Mouse (Mus musculus) heart, postnatal 25 days (tissue): ENCODE measurements around the gene Dph1. TPM values are rescaled to one million over a fixed set of nuclear protein-coding genes. Genes with fewer than 3 reads are reported as not detected.
A peak's percentile ranks its signal among the peaks of the same experiment; 100 is the strongest.

ENCODE experiments used
- DNase-seq: peaks from one replicate; pipeline ENCODE4 v3.0.0; 2022; ENCODE audit warnings: low spot score
- intact Hi-C: fragments of 180-260 bp; cut with DNase I; formaldehyde crosslinking; loops from one replicate; pipeline ENCODE4 v1.15.1; 2025
- total RNA-seq, 2 experiments: library from RNA; stranded (reverse); gene quantifications; 2 replicates each; pipeline ENCODE4 v1.2.3; 2021

Gene Dph1
- total RNA-seq, 2 experiments from 2014 or later = 7.4 to 9.0 TPM

- DNase-seq = no peak
- intact Hi-C loops = no loop called here
Measured at GRCm38 (mm10) chr11:75206347-75206746, 15.3 kb upstream of the Dph1 start.

DNA sequence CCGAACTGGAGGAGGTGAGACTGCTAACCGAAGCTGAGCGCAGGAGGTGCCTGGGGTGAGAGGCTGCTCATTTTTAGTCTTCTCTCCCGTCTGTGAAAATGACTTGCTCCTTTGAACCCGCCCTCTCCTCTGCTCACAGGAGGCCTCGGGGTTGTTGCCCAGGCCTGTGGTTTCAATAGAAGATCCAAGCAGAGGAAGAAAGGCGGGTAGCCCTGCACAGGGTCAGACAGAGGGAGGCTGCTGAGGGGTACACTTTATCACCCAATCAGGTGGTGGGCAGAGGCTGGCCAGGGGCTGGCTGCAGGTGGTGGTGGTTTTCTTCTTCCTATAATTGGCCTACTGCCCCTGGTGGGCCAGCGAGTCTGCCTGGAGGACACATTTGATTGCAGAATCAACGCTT is 13.4 kb upstream of the Dph1 start:
- intact Hi-C loops = no loop called here
- no peak for DNase-seq

DNA sequence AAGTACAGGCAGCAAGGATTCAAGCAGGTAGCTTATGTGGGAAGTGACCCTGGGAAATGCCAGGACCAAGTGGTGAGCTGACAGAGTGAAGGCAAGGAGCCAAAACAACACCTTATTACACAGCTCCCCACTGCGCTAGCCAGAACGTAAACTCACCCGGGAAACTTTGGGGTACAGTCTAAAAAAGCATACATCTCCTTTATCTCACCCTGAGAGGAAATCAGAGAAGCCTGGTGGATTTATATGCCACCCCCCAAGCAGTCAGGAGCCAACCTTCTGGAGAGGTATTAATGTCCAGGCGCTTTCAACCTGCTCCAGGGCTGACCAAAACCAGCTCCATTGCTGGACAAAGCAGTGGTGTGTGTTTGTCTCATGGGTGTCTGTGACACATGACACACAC is 12.9 kb upstream of the Dph1 start:
- DNase-seq = no peak
- intact Hi-C loops = no loop called here

DNA sequence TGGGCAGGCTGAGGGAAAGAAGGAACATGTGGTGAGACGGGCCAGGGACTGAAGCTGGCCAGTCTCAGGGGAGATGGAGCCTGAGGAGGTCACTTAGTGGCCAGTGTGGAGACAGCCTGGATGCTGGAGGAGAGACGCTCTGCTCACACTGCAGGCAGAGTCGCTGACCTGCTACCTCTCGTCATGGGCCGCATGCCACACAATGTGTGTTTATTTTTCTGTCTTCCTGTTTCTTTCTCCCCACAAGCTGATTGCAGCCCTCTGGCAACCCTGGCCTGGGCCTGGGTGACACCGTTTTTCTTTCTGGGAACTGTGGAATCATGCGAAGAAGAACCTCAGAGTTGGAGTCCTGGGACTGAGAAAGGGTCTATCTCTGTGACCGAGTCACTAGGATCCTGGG is 10.7 kb upstream of the Dph1 start:
- intact Hi-C loops = no loop called here
- no peak for DNase-seq

- intact Hi-C loops = no loop called here
Measured at GRCm38 (mm10) chr11:75200935-75201334, 9.9 kb upstream of the Dph1 start.

GRCm38 (mm10) chr11:75199951-75200350 is 8.9 kb upstream of the Dph1 start:
- no peak for DNase-seq
- intact Hi-C loops = no loop called here

More at GRCm38 (mm10) chr11:75200935-75201334, 9.9 kb upstream of the Dph1 start:
- no peak for DNase-seq

- no peak for DNase-seq
- intact Hi-C loops = no loop called here
Measured at GRCm38 (mm10) chr11:75198792-75199191, 7.8 kb upstream of the Dph1 start.

DNA sequence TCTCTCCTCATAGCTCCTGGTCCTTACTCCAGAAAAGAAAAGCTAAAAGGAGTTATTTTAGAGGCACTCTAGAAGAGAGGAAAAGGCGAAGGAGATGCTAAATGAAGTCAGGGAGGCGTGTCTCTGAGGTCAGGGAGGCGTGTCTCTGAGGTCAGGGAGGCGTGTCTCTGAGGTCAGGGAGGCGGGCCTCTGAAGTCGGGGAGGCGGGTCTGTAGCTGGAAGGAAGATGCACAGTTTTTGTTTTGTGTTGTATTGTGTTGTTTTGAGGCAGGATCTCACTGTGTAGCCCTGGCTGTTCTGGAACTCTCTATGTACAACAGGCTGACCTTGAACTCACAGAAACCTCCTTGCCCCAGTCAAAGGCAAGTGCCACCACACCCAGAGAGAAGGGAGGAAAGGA is 6.9 kb upstream of the Dph1 start:
- intact Hi-C loops = no loop called here

GRCm38 (mm10) chr11:75196131-75196530 is 5.1 kb upstream of the Dph1 start:
- intact Hi-C loops = no loop called here
- DNase-seq = no peak

More for the DNA sequence above, 6.9 kb upstream of the Dph1 start:
- DNase-seq = no peak

- DNase-seq = no peak
- intact Hi-C loops = loop anchor here (2.0 kb wide), 1 partner anchor 38 kb away; no protein-coding TSS in a partner anchor
Measured at GRCm38 (mm10) chr11:75194850-75195461, 3.9 kb upstream of the Dph1 start.

DNA sequence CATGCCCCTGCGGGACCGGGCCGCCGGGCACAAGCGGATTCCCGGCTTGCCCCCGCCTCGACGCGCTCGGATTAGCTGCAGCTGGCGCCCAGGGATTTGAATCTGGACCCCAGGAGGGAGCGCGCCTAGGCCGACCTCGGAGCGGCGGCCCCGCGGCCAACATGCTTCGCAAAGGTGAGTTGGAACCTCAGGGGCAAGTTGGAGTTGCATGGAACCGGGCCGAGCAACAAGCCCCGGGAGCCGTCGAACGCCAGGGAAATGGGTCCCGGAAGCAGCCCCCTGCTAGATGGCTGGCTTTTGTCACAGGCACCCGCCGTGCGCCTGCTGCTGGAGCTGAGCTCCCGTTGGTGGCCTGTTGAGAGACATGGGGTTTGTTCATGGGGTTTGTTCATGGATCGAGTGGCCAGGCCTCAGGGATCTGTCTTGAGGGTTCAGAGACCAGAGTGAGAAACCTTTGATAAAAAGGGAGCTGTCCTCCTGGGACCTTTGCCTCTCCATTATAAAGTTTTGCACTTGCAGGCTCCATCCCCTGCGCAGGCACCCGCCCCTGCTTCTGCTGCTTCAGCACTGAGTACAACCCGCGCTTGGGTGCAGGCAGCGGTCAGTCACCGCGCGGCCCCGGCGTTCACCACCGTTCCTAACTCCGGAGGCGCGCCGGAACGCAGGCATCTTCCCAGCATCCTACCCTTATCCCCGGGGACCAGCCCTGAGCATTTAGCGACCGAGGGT is 3.2 kb upstream of the Dph1 start:
- intact Hi-C loops = loop anchor here (2.0 kb wide), 1 partner anchor 39 kb away; no protein-coding TSS in a partner anchor
- no peak for DNase-seq

- intact Hi-C loops = loop anchor here (2.0 kb wide), 1 partner anchor 39 kb away; no protein-coding TSS in a partner anchor
- DNase-seq = peak; percentile 57
Measured at GRCm38 (mm10) chr11:75193256-75194071, 2.4 kb upstream of the Dph1 start, which contains the start of gene Rtn4rl1. Gene Rtn4rl1, plus strand, starts transcription at chr11:75193783.

- intact Hi-C loops = no loop called here
Measured at GRCm38 (mm10) chr11:75192336-75193214, 1.5 kb upstream of the Dph1 start.

DNA sequence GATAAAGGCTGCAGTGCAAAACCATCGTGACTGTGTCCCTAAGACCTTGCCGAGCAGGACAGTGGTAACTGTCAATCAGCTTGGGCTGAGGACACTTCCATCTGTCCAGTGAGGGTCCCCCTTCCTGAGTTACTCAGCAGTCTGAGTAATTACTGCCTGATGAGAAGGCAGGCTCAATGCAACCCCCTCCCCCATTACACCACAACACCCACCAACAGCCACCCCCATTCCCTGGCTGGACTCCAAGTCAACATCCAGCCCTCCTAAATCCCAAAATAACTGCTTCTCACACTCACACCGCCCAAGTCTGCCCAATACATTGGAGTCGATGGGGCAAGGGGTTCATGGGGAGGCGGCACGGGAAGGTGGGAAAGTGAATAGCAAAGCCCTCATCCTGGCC is 800 bp upstream of the Dph1 start:
- DNase-seq = no peak

More at GRCm38 (mm10) chr11:75192336-75193214, 1.5 kb upstream of the Dph1 start:
- DNase-seq = peak; percentile 68

GRCm38 (mm10) chr11:75190371-75190724 is 693 bp downstream of the Dph1 start:
- intact Hi-C loops = loop anchor here (1.0 kb wide), 1 partner anchor 101 kb away; no protein-coding TSS in a partner anchor
- DNase-seq = peak; percentile 50

More for the DNA sequence above, 800 bp upstream of the Dph1 start:
- intact Hi-C loops = no loop called here

DNA sequence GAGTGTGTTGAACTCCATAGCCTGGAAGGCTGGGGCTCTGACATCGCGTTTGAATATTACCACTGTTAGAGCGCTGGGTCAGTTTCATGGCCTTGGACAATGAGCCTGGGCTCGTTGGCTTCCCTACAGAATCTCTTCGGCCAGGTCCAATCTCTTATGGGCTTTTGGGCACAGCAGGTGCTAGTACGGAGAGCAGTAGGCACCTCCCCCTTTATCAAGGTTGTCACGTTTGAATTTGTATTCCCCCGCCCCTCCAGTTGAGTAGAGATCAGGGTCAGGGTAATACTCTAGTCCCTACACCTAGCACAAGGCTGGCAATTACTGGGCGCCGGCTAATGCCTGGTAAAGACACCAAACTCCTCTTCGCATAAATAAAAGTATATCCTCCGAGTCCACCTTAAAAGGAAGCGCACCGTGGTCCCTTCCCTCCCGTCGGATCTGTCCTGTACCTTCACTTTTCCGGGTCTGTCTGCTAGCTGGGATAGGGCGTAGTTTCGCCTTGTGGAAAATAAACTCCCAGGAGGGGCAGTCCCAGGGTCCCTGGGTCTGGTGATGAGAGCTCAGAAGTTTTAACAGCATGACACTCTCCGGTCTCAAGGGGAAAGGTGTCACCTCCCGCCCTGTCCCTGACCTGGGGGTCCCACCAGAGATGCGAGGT is 1.2 kb downstream of the Dph1 start:
- intact Hi-C loops = loop anchor here (1.0 kb wide), 1 partner anchor 101 kb away; no protein-coding TSS in a partner anchor
- DNase-seq = no peak

- DNase-seq = no peak
- intact Hi-C loops = no loop called here
Measured at GRCm38 (mm10) chr11:75184986-75185385, 6.1 kb downstream of the Dph1 start.

DNA sequence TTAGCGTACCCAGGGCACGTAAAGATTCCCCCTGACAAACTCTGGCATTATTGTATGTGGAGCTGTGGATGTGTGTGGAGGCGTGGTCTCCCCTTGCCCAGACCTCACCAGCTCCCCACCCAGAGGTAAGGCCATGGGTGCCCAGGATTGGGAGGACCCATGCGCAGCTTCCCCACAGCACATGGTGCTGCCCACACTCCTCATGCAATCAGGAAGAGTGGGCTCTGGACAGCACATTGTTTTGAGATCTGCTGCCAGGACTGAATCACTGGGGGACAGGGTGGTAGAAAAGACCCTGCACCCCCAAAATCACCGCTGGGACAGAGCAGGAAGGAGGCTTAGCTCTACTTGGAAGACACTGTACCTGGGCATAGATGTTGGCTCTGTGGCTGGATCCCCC is 6.5 kb downstream of the Dph1 start:
- no peak for DNase-seq
- intact Hi-C loops = no loop called here
